Comparison of ENCODE assay signal across 1 mouse cellular context in genomic region chr5:146576668-146577067, GRCm38 (mm10).
A peak's percentile ranks its signal among the peaks of the same experiment; 100 is the strongest.
TF ChIP-seq lines count a peak whose summit lies in the region.

No protein-coding gene starts in this region.

TF ChIP-seq in MEL, 35 proteins besides CTCF, POLR2A, EP300 and RAD21:
- TF ChIP-seq SMC3 (IDR thresholded peaks at IDR 0.05; ENCODE audit: low read depth, low read length) (0 out of 2 replicates have a peak, but pooled peaks have one; percentile 17), TAL1 (IDR thresholded peaks at IDR 0.05; ENCODE audit: low read length) (no peak), USF2 (IDR thresholded peaks at IDR 0.05; ENCODE audit: borderline replicate concordance in 1 of 2, insufficient read depth in 1 of 2, low read depth in 1 of 2, low read length in 2 of 2) (no peak), NRF1 (IDR thresholded peaks at IDR 0.05; ENCODE audit: insufficient read depth, low read depth, low read length, poor library complexity, severe bottlenecking) (no peak), TCF12 (IDR thresholded peaks at IDR 0.05; ENCODE audit: low read depth, low read length) (no peak), MXI1 (IDR thresholded peaks at IDR 0.05; ENCODE audit: low read depth, low read length) (no peak), ZNF384 (IDR thresholded peaks at IDR 0.05; ENCODE audit: low read depth, low read length) (no peak), ZMIZ1 (IDR thresholded peaks at IDR 0.05; ENCODE audit: low read depth, low read length) (no peak)
